Mouse (Mus musculus) small intestine, adult 2 months (tissue): ENCODE measurements around the gene Diras2.

ENCODE experiments used
- CTCF ChIP-seq: fragments of 200-500 bp; IDR thresholded peaks from 2 replicates; pipeline ENCODE4 v1.5.1; 2012; ENCODE audit warnings: low read depth, mild to moderate bottlenecking, control low read depth, inconsistent platforms, low read length, moderate library complexity, mixed read lengths; ENCODE audit not compliant: insufficient replicate concordance, insufficient read length; ENCODE audit errors: extremely low read depth
- POLR2A ChIP-seq: fragments of 200-500 bp; IDR thresholded peaks from 2 replicates; pipeline ENCODE4 v1.6.1; 2012; ENCODE audit warnings: low read depth, mild to moderate bottlenecking, control low read depth, inconsistent platforms, low read length, moderate library complexity

- TF ChIP-seq POLR2A = no peak
- no peak for TF ChIP-seq CTCF
Measured at GRCm38 (mm10) chr13:52510172-52510880, 20.8 kb downstream of the Diras2 start.
